Mouse (Mus musculus) heart, embryonic 14.5 days (tissue): Measurements from ENCODE around the gene Itgb7. TPM values are rescaled to one million over a fixed set of nuclear protein-coding genes. Genes with fewer than 3 reads are reported as not detected.

Experiments used
- ATAC-seq: fragments of 200-750 bp; cut with Nextera tagmentation; 2 replicates; pipeline ENCODE4 v1.8.0; 2017; ENCODE audit warnings: low read depth, moderate TSS enrichment; ENCODE audit not compliant: insufficient number of reproducible peaks, insufficient read depth, low FRiP score
- H3K27ac ChIP-seq, 2 experiments: fragments of 200-500 bp in 1 of 2; fragments of 300-500 bp in 1 of 2; sonication (generic) in 1 of 2; replicated peaks in 1 of 2; 2 replicates each; pipeline ENCODE4 v1.5.1; 2012 to 2014; ENCODE audit warnings: low read depth in 2 of 2, low read length in 2 of 2, control low read depth in 1 of 2, mild to moderate bottlenecking in 1 of 2, mixed read lengths in 1 of 2; ENCODE audit not compliant: control insufficient read depth in 1 of 2, insufficient read depth in 1 of 2
- H3K27me3 ChIP-seq: fragments of 300-500 bp; sonication (generic); 2 replicates; pipeline ENCODE4 v1.6.1; 2014; ENCODE audit warnings: mild to moderate bottlenecking, low read length, control low read depth; ENCODE audit not compliant: control insufficient read depth, insufficient read depth
- H3K36me3 ChIP-seq: fragments of 300-500 bp; sonication (generic); 2 replicates; pipeline ENCODE4 v1.6.1; 2014; ENCODE audit warnings: mild to moderate bottlenecking, control low read depth, low read length, mixed read lengths; ENCODE audit not compliant: control insufficient read depth, insufficient read depth
- H3K4me1 ChIP-seq, 2 experiments: fragments of 200-500 bp in 1 of 2; fragments of 300-500 bp in 1 of 2; sonication (generic) in 1 of 2; 2 replicates each; pipeline ENCODE4 v1.6.1; 2012 to 2014; ENCODE audit warnings: low read length in 2 of 2, control low read depth in 1 of 2, mixed read lengths in 1 of 2; ENCODE audit not compliant: control insufficient read depth in 2 of 2, insufficient read depth in 2 of 2
- H3K4me2 ChIP-seq: fragments of 300-500 bp; sonication (generic); 2 replicates; pipeline ENCODE4 v1.6.1; 2014; ENCODE audit warnings: mild to moderate bottlenecking, low read length
- H3K4me3 ChIP-seq, 2 experiments: fragments of 200-500 bp in 1 of 2; fragments of 300-500 bp in 1 of 2; sonication (generic) in 1 of 2; 2 replicates each; pipeline ENCODE4 v1.5.1; 2012 to 2014; ENCODE audit warnings: low read length in 2 of 2, mild to moderate bottlenecking in 2 of 2, control low read depth in 1 of 2, low read depth in 1 of 2, moderate library complexity in 1 of 2; ENCODE audit not compliant: control insufficient read depth in 1 of 2, insufficient read depth in 1 of 2
- H3K9ac ChIP-seq: fragments of 300-500 bp; sonication (generic); 2 replicates; pipeline ENCODE4 v1.6.1; 2014; ENCODE audit warnings: mild to moderate bottlenecking, low read length
- H3K9me3 ChIP-seq: fragments of 300-500 bp; sonication (generic); 2 replicates; pipeline ENCODE4 v1.6.1; 2016; ENCODE audit warnings: low read length, control low read depth; ENCODE audit not compliant: control insufficient read depth
- WGBS: fragments of 180-500 bp; shearing (Covaris S2); extraction: QIAGEN DNeasy Blood & Tissue Kit; methylation state at CpG from one replicate; pipeline ENCODE4 v1.1.7; 2014; 5-methylcytosine and 5-hydroxymethylcytosine counted together
- polyA plus RNA-seq: library from polyadenylated mRNA; unstranded; fragments of >200 nt; fragmentation: Nextera tagmentation; extraction: Ambion mirVana; gene quantifications from 2 replicates; pipeline ENCODE4 v1.2.1, GENCODE M21; 2014

Gene Itgb7
- polyA plus RNA-seq, 1 experiment from 2014 or later: 1.4 TPM

DNA sequence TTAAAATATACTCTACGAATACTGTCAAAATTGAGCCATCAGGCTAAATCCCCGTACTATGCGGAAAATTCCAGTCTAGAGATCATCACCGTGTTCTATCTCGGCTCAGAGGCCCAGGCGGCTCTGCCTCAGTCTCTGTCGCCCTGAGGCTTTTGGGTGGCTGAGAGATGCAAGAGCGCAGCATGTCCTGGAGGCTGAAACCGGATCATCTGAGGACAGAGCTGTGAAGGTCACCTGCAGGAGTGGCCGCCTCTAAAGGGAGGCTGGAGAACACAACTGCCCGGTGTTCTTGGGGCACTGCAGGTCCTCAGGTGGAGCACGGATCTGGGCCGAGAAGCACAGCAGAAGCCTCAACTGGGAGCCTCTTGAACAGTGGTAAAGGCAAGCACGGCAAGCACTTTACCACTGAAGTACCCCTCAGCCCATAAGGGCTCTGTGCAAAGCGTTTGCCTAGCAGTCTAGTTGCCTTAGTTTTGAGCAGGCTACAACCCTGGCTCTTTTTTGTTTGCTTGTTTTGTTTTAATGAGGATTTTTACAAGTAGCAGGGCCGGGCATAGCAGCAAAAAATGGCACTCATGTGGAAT is 55.9 kb downstream of the Itgb7 start:
- no peak overlapping the region for H3K4me3 ChIP-seq
- H3K27ac ChIP-seq: no peak overlapping the region
- H3K4me1 ChIP-seq: no peaks in the 10 kb centered on the region
- H3K9me3 ChIP-seq: peaks cover 9% of the 10 kb centered on the region; the same call in 1 of the 2 replicates
- H3K4me2 ChIP-seq: no peak overlapping the region
- ATAC-seq: no peak
- WGBS: 77% methylated on average over 16 of the region's 16 CpGs
- H3K36me3 ChIP-seq: peaks cover 21% of the 10 kb centered on the region; the same call in 1 of the 2 replicates
- H3K9ac ChIP-seq: no peak overlapping the region
- no peaks in the 10 kb centered on the region for H3K27me3 ChIP-seq

DNA sequence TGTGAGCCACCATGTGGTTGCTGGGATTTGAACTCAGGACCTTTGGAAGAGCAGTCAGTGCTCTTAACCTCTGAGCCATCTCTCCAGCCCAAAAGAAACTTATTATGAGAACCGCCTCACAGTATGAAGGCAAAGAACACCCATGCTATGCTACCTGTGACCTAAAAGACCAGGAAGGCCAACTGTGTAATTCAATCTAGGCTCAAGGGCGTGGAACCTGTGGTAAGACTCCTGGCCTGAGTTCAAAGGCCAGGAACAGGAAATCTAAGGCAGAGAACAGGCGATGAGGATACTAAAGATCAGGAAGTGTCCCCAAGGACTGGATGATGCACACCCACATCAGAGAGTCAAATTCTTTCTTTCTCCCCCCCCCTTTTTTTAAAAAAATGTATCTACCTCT is 58.2 kb downstream of the Itgb7 start:
- 86% methylated on average over 3 of the region's 3 CpGs for WGBS
- Histone ChIP-seq H3K27me3 (no peaks in the 10 kb centered on the region), H3K36me3 (peaks cover 17% of the 10 kb centered on the region; the same call in 1 of the 2 replicates), H3K4me3 (no peak overlapping the region), H3K4me2 (no peak overlapping the region), H3K9ac (no peak overlapping the region), H3K27ac (no peak overlapping the region), H3K9me3 (peaks cover 9% of the 10 kb centered on the region; the same call in 1 of the 2 replicates), H3K4me1 (no peaks in the 10 kb centered on the region)
- no peak for ATAC-seq

DNA sequence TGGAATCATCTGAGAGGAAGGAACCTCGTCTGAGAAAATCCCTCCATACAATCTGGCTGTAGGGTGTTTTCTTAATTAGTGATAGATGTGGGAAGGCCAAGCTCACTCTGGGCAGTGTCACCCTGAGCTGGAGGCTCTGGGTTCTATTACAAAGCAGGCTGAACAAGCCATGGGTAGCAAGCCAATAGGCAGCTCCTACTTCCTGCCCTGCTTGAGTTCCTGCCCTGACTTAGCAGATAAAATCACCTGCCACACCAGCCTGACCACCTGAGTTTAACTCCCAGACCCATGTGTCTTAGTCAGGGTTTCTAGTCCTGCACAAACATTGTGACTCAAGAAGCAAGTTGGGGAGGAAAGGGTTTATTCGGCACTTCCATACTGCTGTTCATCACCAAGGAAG is 62.7 kb downstream of the Itgb7 start:
- no peak overlapping the region for H3K4me3 ChIP-seq
- H3K4me2 ChIP-seq: no peak overlapping the region
- 71% methylated on average over 2 of the region's 2 CpGs for WGBS
- H3K4me1 ChIP-seq: peaks cover 6 to 9% of the 10 kb centered on the region in 2 experiments; a peak in 3 of 4 replicates
- H3K9ac ChIP-seq: no peak overlapping the region
- H3K9me3 ChIP-seq: peaks cover 1% of the 10 kb centered on the region; the same call in 1 of the 2 replicates
- no peaks in the 10 kb centered on the region for H3K36me3 ChIP-seq
- H3K27ac ChIP-seq: no peak overlapping the region
- no peak for ATAC-seq
- H3K27me3 ChIP-seq: no peaks in the 10 kb centered on the region

DNA sequence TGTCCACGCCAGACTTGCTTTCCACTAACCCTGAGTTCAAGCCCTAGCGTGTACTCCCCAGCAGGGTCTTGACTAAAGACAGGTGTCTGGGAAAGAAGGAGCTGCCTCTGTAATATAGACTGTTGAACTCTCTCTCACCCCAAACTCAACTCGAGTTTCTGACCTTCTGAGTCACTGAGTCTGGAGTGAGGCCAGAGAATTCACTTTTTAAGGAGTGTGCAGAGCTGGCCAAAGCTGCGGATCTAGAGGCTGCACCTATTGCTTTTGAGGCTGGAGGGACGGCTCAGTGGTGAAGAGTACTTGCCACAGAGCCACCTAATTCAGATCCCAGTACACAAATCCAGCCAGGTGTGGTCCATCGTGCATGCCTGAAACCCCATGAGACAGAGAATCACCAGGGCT is 64.1 kb downstream of the Itgb7 start:
- peak overlapping the region; percentile 6 to 53 for H3K27ac ChIP-seq

More for the DNA sequence above, 64.1 kb downstream of the Itgb7 start:
- H3K9ac ChIP-seq: no peak overlapping the region
- H3K4me1 ChIP-seq: peaks cover 6 to 9% of the 10 kb centered on the region in 2 experiments; a peak in 3 of 4 replicates
- no peaks in the 10 kb centered on the region for H3K36me3 ChIP-seq
- H3K4me2 ChIP-seq: no peak overlapping the region
- H3K9me3 ChIP-seq: no peaks in the 10 kb centered on the region
- ATAC-seq: no peak
- WGBS: 39% methylated on average over 6 of the region's 6 CpGs
- H3K27me3 ChIP-seq: no peaks in the 10 kb centered on the region
- H3K4me3 ChIP-seq: no peak overlapping the region

Other genes starting within 250 kb of the Itgb7 start
- 8.6 and 11.9 TPM in 2 replicates for gene Krt8, start 227.5 kb downstream of the Itgb7 start, polyA plus RNA-seq
- 15.4 and 20.6 TPM in 2 replicates for gene Krt18, start 203.8 kb downstream of the Itgb7 start, polyA plus RNA-seq
- gene Eif4b, start 158.2 kb downstream of the Itgb7 start, polyA plus RNA-seq: 70.8 and 78.0 TPM in 2 replicates
- 27.2 and 30.1 TPM in 2 replicates for gene Tns2, start 131.5 kb downstream of the Itgb7 start, polyA plus RNA-seq
- 12.0 and 12.4 TPM in 2 replicates for gene Spryd3, start 95.7 kb downstream of the Itgb7 start, polyA plus RNA-seq
- gene Igfbp6, start 87.6 kb downstream of the Itgb7 start, polyA plus RNA-seq: 6.5 and 7.7 TPM in 2 replicates
- 0.20 and 0.32 TPM in 2 replicates for gene Soat2, start 81.4 kb downstream of the Itgb7 start, polyA plus RNA-seq
- gene Zfp740, start 28.7 kb downstream of the Itgb7 start, polyA plus RNA-seq: 27.1 and 28.4 TPM in 2 replicates
- gene Csad, start 27.2 kb downstream of the Itgb7 start, polyA plus RNA-seq: 35.1 and 36.4 TPM in 2 replicates
- gene Rarg, start 25.6 kb upstream of the Itgb7 start, polyA plus RNA-seq: 6.7 and 7.6 TPM in 2 replicates
- gene Gm9918, start 38.6 kb upstream of the Itgb7 start, polyA plus RNA-seq: 0.15 TPM in 1 of 2 replicates, not detected in the other
- 39.2 and 41.3 TPM in 2 replicates for gene Mfsd5, start 47.5 kb upstream of the Itgb7 start, polyA plus RNA-seq
- gene Espl1, start 64.3 kb upstream of the Itgb7 start, polyA plus RNA-seq: 13.5 and 16.2 TPM in 2 replicates
- 397 and 431 TPM in 2 replicates for gene Pfdn5, start 94.2 kb upstream of the Itgb7 start, polyA plus RNA-seq
- 59.9 and 72.7 TPM in 2 replicates for gene Myg1, start 99.8 kb upstream of the Itgb7 start, polyA plus RNA-seq
- 45.0 and 48.4 TPM in 2 replicates for gene Aaas, start 118.8 kb upstream of the Itgb7 start, polyA plus RNA-seq
- 0.22 TPM in 1 of 2 replicates, not detected in the other for gene Sp7, start 135.2 kb upstream of the Itgb7 start, polyA plus RNA-seq
- gene Sp1, start 174.2 kb upstream of the Itgb7 start, polyA plus RNA-seq: 8.0 and 8.2 TPM in 2 replicates
- 2.1 and 3.1 TPM in 2 replicates for gene Amhr2, start 213.4 kb upstream of the Itgb7 start, polyA plus RNA-seq
- gene Prr13, start 227.1 kb upstream of the Itgb7 start, polyA plus RNA-seq: 108 and 114 TPM in 2 replicates
- gene Pcbp2, start 238.6 kb upstream of the Itgb7 start, polyA plus RNA-seq: 184 and 194 TPM in 2 replicates